Mouse (Mus musculus) liver, embryonic 12.5 days (tissue): ENCODE data around the gene Atp4a. TPM values are rescaled to one million over a fixed set of nuclear protein-coding genes. Genes with fewer than 3 reads are reported as not detected.
"Not testable (repeated sequence)": the region's sequence is repeated elsewhere in the genome, so short reads cannot be mapped to it uniquely, and the experiment has no call there.

Source experiments
- ATAC-seq: fragments of 200-750 bp; cut with Nextera tagmentation; 2 replicates; pipeline ENCODE4 v1.8.0; 2017; ENCODE audit warnings: moderate number of reproducible peaks, mild to moderate bottlenecking, moderate library complexity
- H3K27ac ChIP-seq: fragments of 300-500 bp; sonication (generic); 2 replicates; pipeline ENCODE4 v1.5.1; 2016; ENCODE audit warnings: mild to moderate bottlenecking
- H3K27me3 ChIP-seq: fragments of 300-500 bp; sonication (generic); replicated peaks from 2 replicates; pipeline ENCODE4 v1.6.1; 2016; ENCODE audit warnings: mild to moderate bottlenecking, moderate library complexity
- H3K36me3 ChIP-seq: fragments of 300-500 bp; sonication (generic); 2 replicates; pipeline ENCODE4 v1.6.1; 2016; ENCODE audit warnings: mild to moderate bottlenecking, moderate library complexity
- H3K4me1 ChIP-seq: fragments of 300-500 bp; sonication (generic); 2 replicates; pipeline ENCODE4 v1.6.1; 2016
- H3K4me2 ChIP-seq: fragments of 300-500 bp; sonication (generic); 2 replicates; pipeline ENCODE4 v1.6.1; 2016; ENCODE audit warnings: mild to moderate bottlenecking, moderate library complexity
- H3K4me3 ChIP-seq: fragments of 300-500 bp; sonication (generic); 2 replicates; pipeline ENCODE4 v1.5.1; 2016; ENCODE audit warnings: mild to moderate bottlenecking, moderate library complexity
- H3K9ac ChIP-seq: fragments of 300-500 bp; sonication (generic); 2 replicates; pipeline ENCODE4 v1.6.1; 2016; ENCODE audit warnings: mild to moderate bottlenecking, moderate library complexity
- H3K9me3 ChIP-seq: fragments of 300-500 bp; sonication (generic); replicated peaks from 2 replicates; pipeline ENCODE4 v1.6.1; 2016; ENCODE audit warnings: mild to moderate bottlenecking, moderate library complexity
- WGBS: fragments of 180-500 bp; shearing (Covaris S2); methylation state at CpG from one replicate; pipeline ENCODE4 v1.1.7; 2016; ENCODE audit not compliant: insufficient replicate concordance; 5-methylcytosine and 5-hydroxymethylcytosine counted together
- polyA plus RNA-seq: library from polyadenylated mRNA; unstranded; fragments of >200 nt; fragmentation: Nextera tagmentation; extraction: Ambion mirVana; gene quantifications from 2 replicates; pipeline ENCODE4 v1.2.1, GENCODE M21; 2016

The Atp4a gene
- polyA plus RNA-seq, 1 experiment from 2014 or later = 1.8 TPM

DNA sequence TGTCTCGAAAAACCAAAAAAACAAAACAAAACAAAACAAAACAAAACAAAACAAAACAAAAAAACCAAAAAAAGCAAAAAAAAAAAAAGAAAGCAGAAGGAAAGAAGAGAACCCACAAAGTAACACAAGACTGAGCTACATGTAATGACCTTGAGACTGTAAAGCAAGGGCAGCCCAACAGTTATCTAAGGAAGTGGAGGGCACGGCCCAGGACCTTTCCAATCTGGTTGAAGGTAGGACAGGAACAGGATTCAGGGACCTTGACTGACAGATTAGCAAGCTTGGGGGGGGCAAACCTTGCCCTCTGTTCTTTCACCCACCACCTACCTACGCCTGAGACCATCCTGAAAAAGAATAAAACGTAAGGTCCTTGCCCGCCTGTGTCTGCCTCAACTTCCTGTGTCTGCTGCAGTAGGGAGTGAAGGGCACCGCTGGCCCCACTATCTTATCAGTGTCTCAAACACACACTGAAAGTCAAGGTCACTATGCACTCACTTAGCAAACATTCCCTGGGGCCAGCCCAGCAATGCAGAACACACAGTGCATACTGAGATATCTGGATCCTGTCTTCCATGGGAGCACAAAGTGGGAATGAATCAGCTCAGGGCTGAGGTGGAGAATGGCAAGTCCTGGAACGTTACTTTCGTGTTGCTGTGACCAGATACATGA is 5.7 kb upstream of the Atp4a start:
- no peak overlapping the region for H3K9ac ChIP-seq
- peaks cover 10% of the 10 kb centered on the region; the same call in 1 of the 2 replicates for H3K27me3 ChIP-seq
- peak overlapping the region; percentile 45 for H3K4me2 ChIP-seq
- no peak overlapping the region for H3K27ac ChIP-seq
- 28% methylated on average over 8 of the region's 8 CpGs for WGBS
- H3K9me3 ChIP-seq = no peaks in the 10 kb centered on the region
- H3K4me1 ChIP-seq = peaks cover 26% of the 10 kb centered on the region
- H3K4me3 ChIP-seq = no peak overlapping the region
- no peaks in the 10 kb centered on the region for H3K36me3 ChIP-seq
- ATAC-seq = peak; percentile 68

GRCm38 (mm10) chr7:30707441-30707840 is 4.6 kb upstream of the Atp4a start:
- H3K36me3 ChIP-seq = no peaks in the 10 kb centered on the region
- peaks cover 28% of the 10 kb centered on the region for H3K4me1 ChIP-seq
- 81% methylated on average over 1 of the region's 1 CpGs for WGBS
- H3K4me3 ChIP-seq = no peak overlapping the region
- no peaks in the 10 kb centered on the region for H3K9me3 ChIP-seq
- ATAC-seq = no peak
- H3K9ac ChIP-seq = no peak overlapping the region
- peaks cover 21% of the 10 kb centered on the region; the same call in 1 of the 2 replicates for H3K27me3 ChIP-seq
- no peak overlapping the region for H3K27ac ChIP-seq
- no peak overlapping the region for H3K4me2 ChIP-seq

- WGBS = 6% methylated on average over 43 of the region's 43 CpGs
- Histone ChIP-seq H3K27me3 (peaks cover 68% of the 10 kb centered on the region), H3K4me2 (peak overlapping the region; percentile 74), H3K9ac (peak overlapping the region; percentile 25; the same call in 1 of the 2 replicates), H3K27ac (no peak overlapping the region), H3K4me3 (peak overlapping the region; percentile 46), H3K4me1 (peaks cover 15% of the 10 kb centered on the region), H3K36me3 (no peaks in the 10 kb centered on the region), H3K9me3 (no peaks in the 10 kb centered on the region)
- peak; percentile 95 for ATAC-seq
Measured at GRCm38 (mm10) chr7:30717006-30717715, 5.2 kb downstream of the Atp4a start.

GRCm38 (mm10) chr7:30717716-30718046 is 5.7 kb downstream of the Atp4a start:
- H3K27me3 ChIP-seq = peaks cover 63% of the 10 kb centered on the region
- no peak overlapping the region for H3K27ac ChIP-seq
- no peaks in the 10 kb centered on the region for H3K36me3 ChIP-seq
- peaks cover 15% of the 10 kb centered on the region for H3K4me1 ChIP-seq
- whole genome bisulfite sequencing = 16% methylated on average over 14 of the region's 14 CpGs
- peak overlapping the region; percentile 46 for H3K4me3 ChIP-seq
- ATAC-seq = no peak
- peak overlapping the region; percentile 25; the same call in 1 of the 2 replicates for H3K9ac ChIP-seq
- peak overlapping the region; percentile 74 for H3K4me2 ChIP-seq
- no peaks in the 10 kb centered on the region for H3K9me3 ChIP-seq

GRCm38 (mm10) chr7:30719669-30720068 is 7.7 kb downstream of the Atp4a start:
- H3K4me1 ChIP-seq = peaks cover 21% of the 10 kb centered on the region
- ATAC-seq = no peak
- no peak overlapping the region for H3K4me3 ChIP-seq
- H3K36me3 ChIP-seq = no peaks in the 10 kb centered on the region
- H3K27me3 ChIP-seq = peaks cover 49% of the 10 kb centered on the region
- WGBS = 78% methylated on average over 5 of the region's 5 CpGs
- H3K9ac ChIP-seq = no peak overlapping the region
- no peak overlapping the region for H3K4me2 ChIP-seq
- no peaks in the 10 kb centered on the region for H3K9me3 ChIP-seq
- no peak overlapping the region for H3K27ac ChIP-seq

DNA sequence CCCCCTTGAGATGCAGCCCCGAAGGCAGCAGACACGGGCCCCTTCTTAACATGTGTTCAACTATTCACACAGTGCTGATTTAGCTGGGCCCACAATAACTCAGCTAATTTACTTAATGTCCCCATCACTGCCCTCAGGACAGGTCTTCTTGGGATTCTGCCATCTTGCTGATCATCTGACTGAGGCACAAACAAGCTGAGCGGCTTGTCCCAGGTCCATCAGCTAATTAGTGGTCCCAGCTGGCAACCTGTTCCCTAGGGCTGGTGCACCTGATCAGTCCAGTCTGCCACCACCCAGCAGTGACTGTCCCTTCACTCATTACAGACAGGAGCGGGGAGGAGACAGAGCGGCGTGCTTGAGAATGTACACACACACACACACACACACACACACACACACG is 9.3 kb downstream of the Atp4a start:
- no peaks in the 10 kb centered on the region for H3K9me3 ChIP-seq
- no peak overlapping the region for H3K9ac ChIP-seq
- H3K27ac ChIP-seq = no peak overlapping the region
- whole genome bisulfite sequencing = 80% methylated on average over 7 of the region's 7 CpGs
- peaks cover 33% of the 10 kb centered on the region for H3K27me3 ChIP-seq
- no peak for ATAC-seq
- peaks cover 21% of the 10 kb centered on the region for H3K4me1 ChIP-seq
- peaks cover under 1% of the 10 kb centered on the region; the same call in 1 of the 2 replicates for H3K36me3 ChIP-seq
- no peak overlapping the region for H3K4me3 ChIP-seq
- no peak overlapping the region for H3K4me2 ChIP-seq

GRCm38 (mm10) chr7:30723274-30723953 is 11.4 kb downstream of the Atp4a start:
- Histone ChIP-seq H3K4me2 (no peak overlapping the region), H3K27me3 (peaks cover 13% of the 10 kb centered on the region), H3K9me3 (no peaks in the 10 kb centered on the region), H3K4me1 (peaks cover 14% of the 10 kb centered on the region), H3K27ac (no peak overlapping the region), H3K36me3 (peaks cover 18% of the 10 kb centered on the region), H3K4me3 (no peak overlapping the region), H3K9ac (no peak overlapping the region)
- 63% methylated on average over 6 of the region's 6 CpGs for WGBS
- no peak for ATAC-seq

DNA sequence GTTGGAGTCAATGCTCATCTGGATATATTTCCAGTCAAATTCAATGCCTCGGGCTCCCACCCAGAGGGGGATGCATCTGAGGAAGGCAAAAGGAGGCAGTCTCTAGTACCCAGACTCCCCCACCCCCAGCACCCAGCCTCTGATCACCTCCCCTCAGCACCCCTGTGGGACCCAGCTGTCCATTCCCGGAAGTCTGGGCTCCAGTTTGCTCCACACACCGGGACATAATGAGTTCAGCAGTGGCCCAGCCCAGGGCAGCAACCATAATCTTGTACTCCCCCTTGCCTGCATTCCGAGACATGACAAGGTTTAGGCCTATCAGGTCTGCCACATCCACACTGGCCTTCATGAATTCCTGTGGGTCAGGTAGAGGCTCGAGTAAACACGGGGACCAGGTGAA is 16.2 kb downstream of the Atp4a start:
- H3K9me3 ChIP-seq = no peaks in the 10 kb centered on the region
- peaks cover 35% of the 10 kb centered on the region for H3K36me3 ChIP-seq
- H3K27ac ChIP-seq = 0 out of 2 replicates have a peak overlapping the region, but pooled peaks have one; percentile 83
- peaks cover 28% of the 10 kb centered on the region for H3K4me1 ChIP-seq
- no peaks in the 10 kb centered on the region for H3K27me3 ChIP-seq
- WGBS = 72% methylated on average over 6 of the region's 6 CpGs
- no peak for ATAC-seq
- peak overlapping the region; percentile 78 for H3K4me3 ChIP-seq
- peak overlapping the region; percentile 92 for H3K4me2 ChIP-seq
- peak overlapping the region; percentile 81 for H3K9ac ChIP-seq

- 7% methylated on average over 26 of the region's 26 CpGs for WGBS
- peak overlapping the region; percentile 83 for H3K27ac ChIP-seq
- peak; percentile 33 for ATAC-seq
Measured at GRCm38 (mm10) chr7:30728739-30729395, 16.9 kb downstream of the Atp4a start.

DNA sequence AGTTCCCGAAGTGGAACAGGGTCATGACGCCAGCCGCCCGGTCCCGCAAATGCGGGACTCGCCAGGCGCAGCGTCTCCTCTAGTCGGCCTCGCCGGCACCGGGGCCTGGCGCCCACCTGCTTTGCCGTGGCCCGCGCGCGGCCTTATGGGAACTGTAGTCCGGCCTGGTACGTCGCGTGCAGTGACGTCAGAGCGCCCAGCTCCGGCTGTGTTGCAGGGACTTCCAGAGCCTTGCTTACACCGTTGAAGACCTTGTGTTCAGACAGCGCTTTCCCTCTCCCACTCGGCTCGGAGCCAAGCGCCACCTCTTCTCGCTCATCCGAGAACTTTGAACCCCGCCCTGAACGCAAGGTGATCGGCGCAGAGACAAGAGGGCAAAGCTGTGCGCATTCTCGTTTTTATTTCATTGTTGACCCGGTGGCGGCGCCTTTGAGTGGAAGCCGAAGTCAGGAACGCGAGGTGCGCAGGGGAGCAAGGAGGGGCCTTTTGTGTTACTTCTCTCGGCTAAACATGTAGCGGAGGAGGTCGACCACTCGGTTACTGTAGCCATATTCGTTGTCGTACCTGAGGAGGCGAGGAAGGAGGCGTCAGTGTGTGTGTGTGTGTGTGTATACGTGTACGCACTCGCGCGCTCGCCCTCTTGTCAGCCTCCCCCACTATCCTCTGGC is 17.5 kb downstream of the Atp4a start, which contains the start of gene Tmem147:
Gene Tmem147 (minus strand): TSS at position 145 of the 668 bp plus-strand sequence.
- Histone ChIP-seq H3K9ac (peak within 1 kb of the TSS; percentile 81), H3K36me3 (peaks cover 47% of the 10 kb centered on the region), H3K4me2 (peak within 1 kb of the TSS; percentile 92), H3K4me3 (peak within 1 kb of the TSS; percentile 78), H3K27me3 (no peaks in the 10 kb centered on the region), H3K4me1 (peaks cover 23% of the 10 kb centered on the region), H3K27ac (peak within 1 kb of the TSS; percentile 83), H3K9me3 (no peaks in the 10 kb centered on the region)
- peak; percentile 94 for ATAC-seq
- WGBS = under 1% methylated on average over 60 of the region's 60 CpGs

More at GRCm38 (mm10) chr7:30728739-30729395, 16.9 kb downstream of the Atp4a start:
- Histone ChIP-seq H3K27me3 (no peaks in the 10 kb centered on the region), H3K9me3 (no peaks in the 10 kb centered on the region), H3K36me3 (peaks cover 41% of the 10 kb centered on the region), H3K4me3 (peak overlapping the region; percentile 78), H3K4me2 (peak overlapping the region; percentile 92), H3K4me1 (peaks cover 23% of the 10 kb centered on the region), H3K9ac (peak overlapping the region; percentile 81)

DNA sequence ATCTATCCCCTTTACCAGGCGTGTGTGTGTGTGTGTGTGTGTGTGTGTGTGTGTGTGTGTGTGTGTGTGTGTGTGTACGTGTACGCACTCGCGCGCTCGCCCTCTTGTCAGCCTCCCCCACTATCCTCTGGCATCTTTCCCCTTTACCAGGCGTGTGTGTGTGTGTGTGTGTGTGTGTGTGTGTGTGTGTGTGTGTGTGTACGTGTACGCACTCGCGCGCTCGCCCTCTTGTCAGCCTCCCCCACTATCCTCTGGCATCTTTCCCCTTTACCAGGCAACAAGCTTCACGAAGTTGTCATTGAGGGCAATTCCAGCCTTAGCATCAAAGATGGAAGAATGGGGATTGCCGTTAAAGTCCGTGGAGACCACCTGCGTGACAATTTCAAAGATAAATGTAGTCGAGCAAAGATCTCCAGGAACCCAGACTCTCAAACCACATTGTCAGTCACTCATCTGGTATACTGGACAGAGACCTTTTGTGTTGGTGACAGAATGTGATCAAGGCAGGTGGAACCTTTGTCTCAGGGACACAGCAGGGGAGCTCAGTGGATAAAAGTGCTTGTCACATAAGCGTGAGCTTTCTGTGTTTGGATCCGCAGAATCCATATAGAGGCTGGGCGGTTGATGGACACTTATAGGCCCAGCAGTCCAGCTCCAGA is 18.2 kb downstream of the Atp4a start:
- Histone ChIP-seq H3K4me1 (peaks cover 23% of the 10 kb centered on the region), H3K27ac (peak overlapping the region; percentile 83), H3K36me3 (peaks cover 51% of the 10 kb centered on the region), H3K4me2 (peak overlapping the region; percentile 92), H3K4me3 (peak overlapping the region; percentile 78), H3K9ac (peak overlapping the region; percentile 81)
- 29% methylated on average over 13 of the region's 22 CpGs for WGBS
- H3K27me3 ChIP-seq, H3K9me3 ChIP-seq, ATAC-seq: not testable (repeated sequence)
